Mouse (Mus musculus) urinary bladder, postnatal 10 days (tissue): ENCODE data around the gene Opcml.

Experiments used
- DNase-seq: peaks from one replicate; pipeline ENCODE4 v3.0.0; 2022; ENCODE audit warnings: low spot score

Gene Opcml

GRCm38 (mm10) chr9:28536637-28537036, 746.1 kb downstream of the Opcml start:
- no peak for DNase-seq

- DNase-seq: no peak
These were observed 757.6 kb downstream of the Opcml start for GRCm38 (mm10) chr9:28548189-28548588.

GRCm38 (mm10) chr9:28552387-28553182, 762.0 kb downstream of the Opcml start:
- DNase-seq: no peak

GRCm38 (mm10) chr9:28558628-28559027, 768.1 kb downstream of the Opcml start:
- DNase-seq: no peak

GRCm38 (mm10) chr9:28561761-28562160, 771.2 kb downstream of the Opcml start:
- DNase-seq: no peak

GRCm38 (mm10) chr9:28563066-28563683, 772.6 kb downstream of the Opcml start:
- no peak for DNase-seq

- no peak for DNase-seq
These were observed 778.5 kb downstream of the Opcml start for GRCm38 (mm10) chr9:28569041-28569522.

GRCm38 (mm10) chr9:28569776-28570175, 779.2 kb downstream of the Opcml start:
- DNase-seq: no peak

- DNase-seq: no peak
These were observed 781.1 kb downstream of the Opcml start for GRCm38 (mm10) chr9:28571682-28572081.

- no peak for DNase-seq
These were observed 781.7 kb downstream of the Opcml start for GRCm38 (mm10) chr9:28572136-28572774.

- no peak for DNase-seq
These were observed 788.2 kb downstream of the Opcml start for GRCm38 (mm10) chr9:28578730-28579129.

GRCm38 (mm10) chr9:28587253-28587652, 796.7 kb downstream of the Opcml start:
- no peak for DNase-seq

GRCm38 (mm10) chr9:28587857-28588388, 797.3 kb downstream of the Opcml start:
- no peak for DNase-seq

GRCm38 (mm10) chr9:28588488-28588887, 797.9 kb downstream of the Opcml start:
- DNase-seq: no peak

- no peak for DNase-seq
These were observed 801.6 kb downstream of the Opcml start for GRCm38 (mm10) chr9:28592208-28592607.

- no peak for DNase-seq
These were observed 804.5 kb downstream of the Opcml start for GRCm38 (mm10) chr9:28595062-28595461.

GRCm38 (mm10) chr9:28605561-28605960, 815.0 kb downstream of the Opcml start:
- DNase-seq: no peak

GRCm38 (mm10) chr9:28613683-28614620, 823.4 kb downstream of the Opcml start:
- no peak for DNase-seq

GRCm38 (mm10) chr9:28615447-28615846, 824.9 kb downstream of the Opcml start:
- no peak for DNase-seq

- DNase-seq: no peak
These were observed 827.1 kb downstream of the Opcml start for GRCm38 (mm10) chr9:28617666-28618065.

- DNase-seq: no peak
These were observed 827.8 kb downstream of the Opcml start for GRCm38 (mm10) chr9:28618186-28618892.
